Mouse (Mus musculus): Measurements from ENCODE around the gene Sh3pxd2a. TPM values are rescaled to one million over a fixed set of nuclear protein-coding genes. Genes with fewer than 3 reads are reported as not detected.

Sh3pxd2a gene
- total RNA-seq, 2 experiments from 2014 or later, result 1.3 to 1.4 TPM

GRCm38 (mm10) chr19:47458504-47459161 is 5.6 kb downstream of the Sh3pxd2a start:
- ATAC-seq (ENCODE audit: poor library complexity, severe bottlenecking), result peak; percentile 72

- ATAC-seq (ENCODE audit: poor library complexity, severe bottlenecking), result no peak
Observed at GRCm38 (mm10) chr19:47457711-47458503, 6.3 kb downstream of the Sh3pxd2a start.

DNA sequence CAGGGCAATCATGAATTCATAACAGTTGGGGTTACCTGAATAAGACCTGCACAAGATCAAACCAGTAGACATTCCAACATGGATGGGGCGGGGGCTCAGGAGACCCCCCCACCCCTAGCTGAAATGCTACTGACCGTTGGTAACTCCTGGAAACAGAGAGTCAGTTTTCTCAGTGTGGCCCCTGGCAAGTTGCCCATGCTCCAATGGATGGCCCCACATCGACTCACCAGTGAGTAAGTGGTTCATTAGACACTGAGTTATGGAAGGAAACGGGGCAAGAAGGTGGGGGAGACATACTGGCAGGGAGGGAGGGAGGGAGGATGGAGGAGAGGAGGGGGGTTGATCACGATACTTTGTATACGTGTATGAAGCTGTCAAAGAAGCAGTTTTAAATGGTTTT is 8.2 kb downstream of the Sh3pxd2a start:
- no peak for ATAC-seq (ENCODE audit: poor library complexity, severe bottlenecking)

DNA sequence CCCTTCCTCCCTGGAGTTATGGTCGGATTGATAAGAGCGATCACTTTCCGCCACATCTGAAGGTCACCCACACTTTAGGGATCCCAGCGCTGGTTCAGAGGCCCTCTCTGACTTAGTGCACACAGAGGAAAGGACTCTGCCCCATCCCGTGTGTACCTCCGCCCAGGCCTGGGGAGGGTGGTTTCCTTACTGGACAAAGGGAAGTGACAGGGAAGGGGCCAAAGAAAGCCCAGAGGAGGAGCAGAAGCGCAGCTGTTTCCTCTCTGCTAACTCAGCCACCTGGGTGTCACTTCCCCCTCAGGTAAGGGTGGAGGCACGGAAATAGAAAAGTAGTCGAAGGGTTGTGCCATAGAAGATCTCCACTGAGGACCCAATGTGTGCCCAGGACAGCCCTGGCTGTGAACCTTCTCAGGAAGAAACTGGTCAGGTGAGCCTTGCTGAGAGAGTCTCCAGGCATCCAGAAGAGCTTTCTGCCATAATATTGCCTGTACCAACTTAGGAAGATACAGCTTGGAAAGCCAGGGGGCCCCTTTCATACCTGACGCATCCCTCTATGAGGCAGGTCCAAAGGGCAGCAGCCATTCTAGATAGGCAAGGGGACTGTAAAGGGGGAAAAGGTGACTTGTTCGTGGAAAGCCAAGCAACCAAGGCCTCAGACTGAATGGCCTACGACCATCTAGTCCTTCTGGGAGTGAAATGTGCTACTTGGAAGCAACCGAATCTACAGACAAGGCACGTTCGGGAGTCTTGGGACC is 9.0 kb downstream of the Sh3pxd2a start:
- ATAC-seq (ENCODE audit: poor library complexity, severe bottlenecking), result no peak

GRCm38 (mm10) chr19:47454167-47455000 is 9.8 kb downstream of the Sh3pxd2a start:
- ATAC-seq (ENCODE audit: poor library complexity, severe bottlenecking), result no peak

GRCm38 (mm10) chr19:47453352-47453751 is 10.8 kb downstream of the Sh3pxd2a start:
- no peak for ATAC-seq (ENCODE audit: poor library complexity, severe bottlenecking)

- no peak for ATAC-seq (ENCODE audit: poor library complexity, severe bottlenecking)
Observed at GRCm38 (mm10) chr19:47452682-47453081, 11.5 kb downstream of the Sh3pxd2a start.

GRCm38 (mm10) chr19:47452211-47452610 is 12.0 kb downstream of the Sh3pxd2a start:
- ATAC-seq (ENCODE audit: poor library complexity, severe bottlenecking), result no peak

DNA sequence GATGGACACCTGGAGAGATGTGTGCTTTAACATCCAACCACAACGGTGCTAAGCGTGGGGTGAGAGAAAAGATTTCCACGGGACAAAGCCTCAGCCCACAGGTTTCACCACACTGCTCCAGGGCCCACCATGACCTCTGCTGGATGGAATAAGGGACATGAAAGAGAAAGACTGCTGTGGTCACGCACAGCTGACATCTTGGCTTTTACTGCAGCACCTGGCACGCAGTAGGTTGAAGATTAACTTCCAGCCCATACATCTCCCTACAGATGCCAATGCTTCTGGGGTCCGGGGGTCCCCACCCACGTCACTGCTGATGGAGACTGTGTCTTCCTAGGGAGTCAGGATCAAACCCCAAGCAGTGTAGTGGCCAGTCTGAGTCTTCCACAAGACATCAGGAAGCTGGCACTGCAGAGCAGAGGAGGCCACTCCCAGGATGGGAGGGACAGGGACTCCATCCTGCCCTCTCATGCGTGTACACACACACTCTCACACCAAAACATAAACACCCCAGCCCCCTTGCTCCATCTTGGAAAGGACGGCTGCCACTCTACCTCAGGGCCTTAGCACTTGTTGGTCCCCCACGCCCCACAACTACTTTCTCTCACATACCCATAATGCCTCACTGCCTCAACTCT is 12.6 kb downstream of the Sh3pxd2a start:
- no peak for ATAC-seq (ENCODE audit: poor library complexity, severe bottlenecking)

DNA sequence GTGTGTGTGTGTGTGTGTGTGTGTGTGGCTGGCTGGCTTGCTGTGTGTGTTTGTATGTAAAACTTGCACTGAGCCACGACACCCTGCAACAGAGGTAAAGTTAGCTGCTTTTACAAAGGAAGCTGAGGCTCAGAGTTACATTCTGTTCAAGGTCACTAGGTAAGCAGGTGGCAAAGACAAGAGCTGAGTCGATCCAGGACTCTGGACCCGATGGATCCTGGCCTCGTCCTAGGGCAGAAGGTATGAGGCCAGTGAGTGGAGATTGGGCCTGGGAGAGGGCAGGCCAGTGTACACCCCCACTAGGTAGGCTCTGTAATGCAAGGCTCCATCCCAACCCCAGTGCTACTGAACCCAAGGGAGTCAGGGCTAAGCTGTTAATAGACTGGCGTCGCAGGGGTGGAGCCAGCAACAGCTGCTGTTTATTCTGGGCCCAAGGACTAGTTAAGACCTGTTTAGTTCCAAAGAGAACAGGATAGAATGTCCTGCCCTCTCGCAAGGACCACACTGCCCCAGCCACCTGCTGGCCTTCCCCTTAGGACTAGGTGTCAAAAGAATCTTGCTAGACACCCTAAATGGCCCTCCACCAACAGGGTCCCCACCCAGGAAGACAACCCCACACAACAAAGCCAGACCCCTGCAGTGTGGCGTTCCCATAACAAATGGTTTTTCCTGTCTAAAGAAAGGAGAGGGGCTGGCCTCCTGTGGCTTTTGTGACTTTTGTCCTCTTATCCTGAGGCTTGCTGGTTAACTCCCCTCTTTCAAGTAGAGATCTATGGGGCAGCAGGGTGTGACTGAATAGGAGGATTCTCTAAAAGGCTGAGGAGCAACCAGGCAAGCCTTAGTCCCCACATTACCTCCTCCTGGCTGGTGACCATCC is 13.7 kb downstream of the Sh3pxd2a start:
- no peak for ATAC-seq (ENCODE audit: poor library complexity, severe bottlenecking)

DNA sequence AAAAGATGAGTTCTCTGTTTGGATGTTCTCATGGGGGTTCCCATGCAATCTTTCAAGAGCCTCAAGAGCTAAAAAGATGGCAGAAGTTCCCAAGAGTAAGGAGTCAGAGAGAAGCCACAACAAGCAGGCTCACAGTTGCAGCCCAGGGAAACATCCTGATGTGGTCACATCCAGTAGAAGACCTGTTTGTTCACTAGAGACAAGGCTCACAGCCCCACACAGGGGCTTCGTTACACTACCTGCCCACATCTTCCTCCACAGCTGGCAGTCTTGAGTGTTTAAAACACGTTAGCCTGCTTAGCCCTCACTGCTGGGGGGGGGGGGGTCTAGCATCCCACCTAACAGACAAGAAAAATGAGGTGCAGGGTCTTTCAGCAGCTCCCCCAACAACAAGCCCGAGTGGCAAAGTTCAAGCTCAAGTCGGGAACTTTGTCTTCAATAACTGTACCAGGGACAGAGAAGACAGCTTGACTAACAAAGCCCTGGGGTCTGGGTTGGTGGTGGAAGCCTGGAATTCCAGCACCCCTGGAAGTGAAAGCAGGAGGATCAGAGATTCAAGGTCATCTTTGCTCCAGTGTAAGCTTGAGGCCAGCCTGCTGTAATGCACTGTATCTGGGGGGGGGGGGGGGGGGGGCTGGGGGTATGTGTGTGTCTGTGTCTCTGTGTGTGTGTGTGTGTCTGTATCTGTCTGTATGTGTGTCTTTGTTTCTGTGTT is 14.5 kb downstream of the Sh3pxd2a start:
- ATAC-seq (ENCODE audit: poor library complexity, severe bottlenecking), result no peak

- ATAC-seq (ENCODE audit: poor library complexity, severe bottlenecking), result no peak
Observed at GRCm38 (mm10) chr19:47448618-47449151, 15.5 kb downstream of the Sh3pxd2a start.

GRCm38 (mm10) chr19:47446841-47447365 is 17.3 kb downstream of the Sh3pxd2a start:
- ATAC-seq (ENCODE audit: poor library complexity, severe bottlenecking), result peak; percentile 69

- ATAC-seq (ENCODE audit: poor library complexity, severe bottlenecking), result no peak
Observed at GRCm38 (mm10) chr19:47446130-47446529, 18.1 kb downstream of the Sh3pxd2a start.

GRCm38 (mm10) chr19:47445726-47446125 is 18.5 kb downstream of the Sh3pxd2a start:
- ATAC-seq (ENCODE audit: poor library complexity, severe bottlenecking), result no peak

DNA sequence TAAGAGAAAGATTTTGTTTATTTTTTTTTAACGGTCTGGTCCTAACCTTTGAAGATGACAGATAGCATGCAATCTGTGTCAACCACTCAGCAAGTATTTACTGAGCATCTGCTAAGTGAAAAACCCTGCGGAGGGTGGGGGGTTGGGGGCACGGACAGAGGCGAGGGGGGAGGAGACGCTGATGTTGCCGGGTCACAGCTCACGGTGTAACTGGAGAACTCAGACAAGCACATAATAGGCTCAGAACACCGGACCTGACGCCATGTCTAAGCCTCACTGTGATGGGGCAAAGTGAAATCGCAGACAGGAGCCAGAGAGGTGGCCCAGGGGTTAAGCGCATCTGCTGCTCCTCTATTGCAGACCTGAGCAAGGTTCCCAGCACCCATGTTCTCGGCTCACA is 19.7 kb downstream of the Sh3pxd2a start:
- no peak for ATAC-seq (ENCODE audit: poor library complexity, severe bottlenecking)

GRCm38 (mm10) chr19:47442294-47442627 is 21.9 kb downstream of the Sh3pxd2a start:
- no peak for ATAC-seq (ENCODE audit: poor library complexity, severe bottlenecking)
